Mouse (Mus musculus) midbrain, postnatal 0 days (tissue): ENCODE results near the gene Runx1. TPM values are rescaled to one million over a fixed set of nuclear protein-coding genes. Genes with fewer than 3 reads are reported as not detected.

Experiments used
- ATAC-seq: fragments of 200-750 bp; cut with Nextera tagmentation; 2 replicates; pipeline ENCODE4 v1.8.0; 2017; ENCODE audit warnings: moderate number of reproducible peaks, mild to moderate bottlenecking, moderate TSS enrichment, moderate library complexity; ENCODE audit not compliant: low FRiP score
- DNase-seq: peaks from one replicate; pipeline ENCODE4 v3.0.0-alpha.2; 2015; ENCODE audit warnings: low spot score
- H3K27ac ChIP-seq: fragments of 300-500 bp; sonication (generic); 2 replicates; pipeline ENCODE4 v1.5.1; 2014; ENCODE audit warnings: low read depth, mild to moderate bottlenecking, low read length, mixed read lengths
- H3K27me3 ChIP-seq: fragments of 300-500 bp; sonication (generic); 2 replicates; pipeline ENCODE4 v1.6.1; 2014; ENCODE audit warnings: low read length, control low read depth, mixed read lengths; ENCODE audit not compliant: insufficient read depth
- H3K36me3 ChIP-seq: fragments of 300-500 bp; sonication (generic); 2 replicates; pipeline ENCODE4 v1.6.1; 2014; ENCODE audit warnings: low read length, control low read depth, mixed read lengths; ENCODE audit not compliant: insufficient read depth
- H3K4me1 ChIP-seq: fragments of 300-500 bp; sonication (generic); 2 replicates; pipeline ENCODE4 v1.6.1; 2014; ENCODE audit warnings: mild to moderate bottlenecking, control low read depth, antibody characterized with exemption, low read length, mixed read lengths; ENCODE audit not compliant: insufficient read depth
- H3K4me2 ChIP-seq: fragments of 300-500 bp; sonication (generic); 2 replicates; pipeline ENCODE4 v1.6.1; 2014; ENCODE audit warnings: low read depth, mild to moderate bottlenecking, low read length, mixed read lengths; ENCODE audit not compliant: poor library complexity, severe bottlenecking
- H3K4me3 ChIP-seq: fragments of 300-500 bp; sonication (generic); 2 replicates; pipeline ENCODE4 v1.5.1; 2014; ENCODE audit warnings: low read depth, mild to moderate bottlenecking, low read length, moderate library complexity
- H3K9ac ChIP-seq: fragments of 300-500 bp; sonication (generic); replicated peaks from 2 replicates; pipeline ENCODE4 v1.6.1; 2014; ENCODE audit warnings: mild to moderate bottlenecking, low read length, moderate library complexity, mixed read lengths; ENCODE audit not compliant: poor library complexity, severe bottlenecking
- H3K9me3 ChIP-seq: fragments of 300-500 bp; sonication (generic); 2 replicates; pipeline ENCODE4 v1.6.1; 2016; ENCODE audit warnings: low read length, control low read depth
- CTCF ChIP-seq: IDR thresholded peaks from 2 replicates; pipeline ENCODE4 v1.5.1; 2016; ENCODE audit warnings: antibody characterized with exemption, mild to moderate bottlenecking
- WGBS: fragments of 180-500 bp; shearing (Covaris S2); extraction: QIAGEN DNeasy Blood & Tissue Kit; methylation state at CpG from one replicate; pipeline ENCODE4 v1.1.7; 2014; 5-methylcytosine and 5-hydroxymethylcytosine counted together
- polyA plus RNA-seq: library from polyadenylated mRNA; unstranded; fragments of >200 nt; fragmentation: Nextera tagmentation; extraction: Ambion mirVana; gene quantifications from 2 replicates; pipeline ENCODE4 v1.2.1, GENCODE M21; 2015
- total RNA-seq: library from RNA; depleted of rRNA; stranded (reverse); fragments of >200 nt; gene quantifications from 2 replicates; pipeline ENCODE4 v1.2.3, GENCODE M21; 2014

The Runx1 gene
- total and polyA plus RNA-seq, 2 experiments from 2014 or later: 0.64 to 2.0 TPM

GRCm38 (mm10) chr16:92654294-92654950 is 171.5 kb downstream of the Runx1 start:
- H3K36me3 ChIP-seq: no peaks in the 10 kb centered on the region
- 51% methylated on average over 5 of the region's 5 CpGs for WGBS
- DNase-seq (no peak), ATAC-seq (no peak)
- no peak for TF ChIP-seq CTCF
- no peaks in the 10 kb centered on the region for H3K4me1 ChIP-seq
- no peak overlapping the region for H3K27ac ChIP-seq
- no peaks in the 10 kb centered on the region for H3K9me3 ChIP-seq
- no peak overlapping the region for H3K4me2 ChIP-seq
- H3K4me3 ChIP-seq: no peak overlapping the region
- H3K9ac ChIP-seq: no peak overlapping the region
- H3K27me3 ChIP-seq: no peaks in the 10 kb centered on the region

GRCm38 (mm10) chr16:92653816-92654215 is 172.1 kb downstream of the Runx1 start:
- Histone ChIP-seq H3K4me3 (no peak overlapping the region), H3K4me1 (no peaks in the 10 kb centered on the region), H3K36me3 (no peaks in the 10 kb centered on the region), H3K9ac (no peak overlapping the region), H3K4me2 (no peak overlapping the region), H3K27me3 (no peaks in the 10 kb centered on the region), H3K27ac (no peak overlapping the region), H3K9me3 (no peaks in the 10 kb centered on the region)
- WGBS: 74% methylated on average over 5 of the region's 5 CpGs
- DNase-seq (no peak), ATAC-seq (no peak)
- TF ChIP-seq CTCF: no peak

GRCm38 (mm10) chr16:92651256-92651655 is 174.7 kb downstream of the Runx1 start:
- no peaks in the 10 kb centered on the region for H3K9me3 ChIP-seq
- H3K4me1 ChIP-seq: no peaks in the 10 kb centered on the region
- no peak for DNase-seq
- H3K36me3 ChIP-seq: no peaks in the 10 kb centered on the region
- no peak overlapping the region for H3K27ac ChIP-seq
- TF ChIP-seq CTCF: no peak
- no peaks in the 10 kb centered on the region for H3K27me3 ChIP-seq
- no peak overlapping the region for H3K9ac ChIP-seq
- 92% methylated on average over 3 of the region's 3 CpGs for WGBS
- H3K4me2 ChIP-seq: no peak overlapping the region
- no peak for ATAC-seq
- no peak overlapping the region for H3K4me3 ChIP-seq

- TF ChIP-seq CTCF: no peak
- Histone ChIP-seq H3K9me3 (no peaks in the 10 kb centered on the region), H3K27ac (no peak overlapping the region), H3K4me1 (no peaks in the 10 kb centered on the region; the same call in 1 of the 2 replicates), H3K27me3 (no peaks in the 10 kb centered on the region), H3K4me2 (no peak overlapping the region), H3K9ac (no peak overlapping the region), H3K36me3 (no peaks in the 10 kb centered on the region), H3K4me3 (no peak overlapping the region)
- DNase-seq (no peak), ATAC-seq (no peak)
- WGBS: 59% methylated on average over 13 of the region's 13 CpGs
Observed at GRCm38 (mm10) chr16:92646153-92646552, 179.8 kb downstream of the Runx1 start.

- Histone ChIP-seq H3K4me1 (no peaks in the 10 kb centered on the region; the same call in 1 of the 2 replicates), H3K27ac (no peak overlapping the region), H3K4me2 (no peak overlapping the region), H3K4me3 (no peak overlapping the region), H3K27me3 (no peaks in the 10 kb centered on the region), H3K9me3 (no peaks in the 10 kb centered on the region), H3K36me3 (no peaks in the 10 kb centered on the region), H3K9ac (no peak overlapping the region)
- 64% methylated on average over 22 of the region's 22 CpGs for WGBS
- ATAC-seq: no peak
- DNase-seq: no peak
- TF ChIP-seq CTCF: no peak
Observed at GRCm38 (mm10) chr16:92645423-92646115, 180.4 kb downstream of the Runx1 start.

- H3K4me2 ChIP-seq: no peak overlapping the region
- no peaks in the 10 kb centered on the region for H3K36me3 ChIP-seq
- no peak overlapping the region for H3K4me3 ChIP-seq
- H3K27ac ChIP-seq: no peak overlapping the region
- TF ChIP-seq CTCF: no peak
- no peak for ATAC-seq
- 75% methylated on average over 15 of the region's 15 CpGs for WGBS
- no peaks in the 10 kb centered on the region; the same call in 1 of the 2 replicates for H3K4me1 ChIP-seq
- DNase-seq: no peak
- no peak overlapping the region for H3K9ac ChIP-seq
- no peaks in the 10 kb centered on the region for H3K9me3 ChIP-seq
- H3K27me3 ChIP-seq: no peaks in the 10 kb centered on the region
Observed at GRCm38 (mm10) chr16:92644718-92645422, 181.1 kb downstream of the Runx1 start.
